Mouse (Mus musculus) 3134 (cell line): ENCODE measurements around the gene Polr2l.
"Not testable (repeated sequence)": the region's sequence is repeated elsewhere in the genome, so short reads cannot be mapped to it uniquely, and the experiment has no call there.

ENCODE experiments used
- DNase-seq: peaks from one replicate; pipeline ENCODE4 v3.0.0-alpha.2; 2011; ENCODE audit warnings: low spot score; ENCODE audit not compliant: insufficient read length; ENCODE audit errors: extremely low read depth

Polr2l gene

DNA sequence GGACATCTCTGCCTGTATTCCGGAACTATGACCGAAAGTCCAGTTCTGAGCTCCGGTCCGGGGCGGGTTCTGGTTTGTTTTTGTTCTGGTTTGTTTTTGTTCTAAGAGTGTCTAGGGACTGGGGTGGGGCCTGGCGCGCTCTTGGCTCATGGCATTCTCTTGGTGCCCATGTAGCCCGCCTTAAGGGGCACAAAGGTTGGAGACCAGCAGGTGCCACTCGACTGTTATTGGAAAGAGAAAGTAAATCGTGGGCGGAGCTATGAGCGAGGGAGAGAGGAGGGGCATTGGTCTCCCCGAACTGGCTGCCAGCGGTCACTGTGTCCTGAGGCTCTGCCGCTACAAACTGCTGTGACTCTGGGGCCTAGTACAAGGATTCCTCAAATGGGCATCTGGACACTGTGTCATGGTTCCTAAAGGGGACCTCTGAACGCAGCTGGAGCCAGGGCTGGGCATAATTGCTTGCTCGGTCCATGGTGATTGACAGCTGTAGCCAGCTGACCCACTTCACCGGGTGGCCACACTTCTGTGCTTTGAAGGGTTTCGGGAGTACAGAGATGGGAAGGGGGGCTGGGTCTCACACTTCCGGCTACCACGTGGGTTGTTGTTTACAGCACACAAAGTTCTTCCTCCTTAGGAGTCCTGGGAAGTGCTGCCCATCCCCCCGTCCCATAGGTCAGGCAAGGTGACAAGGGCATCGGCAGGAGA, 19.2 kb downstream of the Polr2l start:
- peak; percentile 68 for DNase-seq

DNA sequence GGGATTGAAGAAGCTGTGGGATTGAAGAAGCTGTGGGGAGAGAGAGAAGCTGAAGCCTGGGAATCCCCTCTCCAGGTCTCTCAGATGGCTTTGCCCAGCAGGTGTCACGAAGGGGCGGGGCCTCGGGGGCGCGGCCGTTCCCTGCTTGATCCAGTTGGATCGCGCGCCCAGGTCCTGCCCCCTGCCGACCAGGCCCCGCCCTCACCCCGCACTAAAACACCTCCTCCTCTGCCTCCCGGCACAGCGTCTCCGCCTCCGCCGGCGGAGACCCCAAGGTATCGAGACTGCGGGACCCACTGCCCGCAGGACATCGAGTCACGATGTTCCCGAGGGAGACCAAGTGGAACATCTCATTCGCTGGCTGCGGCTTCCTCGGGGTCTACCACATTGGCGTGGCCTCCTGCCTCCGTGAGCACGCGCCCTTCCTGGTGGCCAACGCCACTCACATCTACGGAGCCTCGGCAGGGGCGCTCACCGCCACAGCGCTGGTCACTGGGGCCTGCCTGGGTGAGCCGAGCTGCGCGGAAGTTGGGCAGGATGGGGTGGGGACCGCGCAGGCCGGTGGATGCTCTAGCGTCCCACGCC, 19.9 kb downstream of the Polr2l start, which contains the start of gene Pnpla2:
TSS of gene Pnpla2 (plus strand) at position 232 of the 585 bp plus-strand sequence.
- peak; percentile 92 for DNase-seq

DNA sequence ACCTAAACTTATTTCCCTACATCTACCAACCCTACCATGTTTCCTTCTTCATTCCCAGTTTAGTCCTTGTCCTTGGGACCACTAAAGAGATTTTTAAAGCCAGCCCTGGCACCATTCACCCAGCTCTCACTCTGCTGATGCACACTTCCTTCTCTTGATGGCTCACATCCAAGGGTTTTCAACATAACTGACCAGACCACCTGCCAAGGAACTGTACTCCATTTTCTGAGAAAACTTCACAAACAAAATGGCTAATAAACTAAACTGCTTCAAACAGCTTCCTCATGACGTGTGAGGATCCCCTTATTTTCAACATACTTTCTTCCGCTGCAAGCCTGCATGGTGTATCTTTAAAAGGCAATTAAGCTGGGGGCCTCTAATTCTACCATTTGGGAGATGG, 21.3 kb downstream of the Polr2l start:
- no peak for DNase-seq

DNA sequence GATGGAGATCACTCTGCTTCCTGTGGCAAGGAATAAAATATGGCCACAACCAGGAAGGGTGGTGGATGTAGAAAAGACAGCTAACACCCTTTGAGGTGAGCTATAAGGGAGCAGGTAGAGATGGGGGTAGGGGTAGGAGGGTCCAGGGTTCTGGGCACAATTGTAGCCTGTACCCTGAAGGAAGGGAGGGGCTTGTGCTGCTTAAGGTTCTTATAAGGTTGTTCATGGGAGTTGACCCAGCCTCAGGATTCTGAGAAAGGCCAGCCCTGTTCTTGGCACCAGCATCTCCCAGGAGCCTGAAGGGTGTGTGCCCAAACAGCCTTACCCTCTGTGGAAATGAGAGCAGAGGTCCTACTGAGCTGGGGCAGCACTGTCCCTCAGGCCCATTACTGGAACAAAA, 23.0 kb downstream of the Polr2l start:
- DNase-seq: no peak

DNA sequence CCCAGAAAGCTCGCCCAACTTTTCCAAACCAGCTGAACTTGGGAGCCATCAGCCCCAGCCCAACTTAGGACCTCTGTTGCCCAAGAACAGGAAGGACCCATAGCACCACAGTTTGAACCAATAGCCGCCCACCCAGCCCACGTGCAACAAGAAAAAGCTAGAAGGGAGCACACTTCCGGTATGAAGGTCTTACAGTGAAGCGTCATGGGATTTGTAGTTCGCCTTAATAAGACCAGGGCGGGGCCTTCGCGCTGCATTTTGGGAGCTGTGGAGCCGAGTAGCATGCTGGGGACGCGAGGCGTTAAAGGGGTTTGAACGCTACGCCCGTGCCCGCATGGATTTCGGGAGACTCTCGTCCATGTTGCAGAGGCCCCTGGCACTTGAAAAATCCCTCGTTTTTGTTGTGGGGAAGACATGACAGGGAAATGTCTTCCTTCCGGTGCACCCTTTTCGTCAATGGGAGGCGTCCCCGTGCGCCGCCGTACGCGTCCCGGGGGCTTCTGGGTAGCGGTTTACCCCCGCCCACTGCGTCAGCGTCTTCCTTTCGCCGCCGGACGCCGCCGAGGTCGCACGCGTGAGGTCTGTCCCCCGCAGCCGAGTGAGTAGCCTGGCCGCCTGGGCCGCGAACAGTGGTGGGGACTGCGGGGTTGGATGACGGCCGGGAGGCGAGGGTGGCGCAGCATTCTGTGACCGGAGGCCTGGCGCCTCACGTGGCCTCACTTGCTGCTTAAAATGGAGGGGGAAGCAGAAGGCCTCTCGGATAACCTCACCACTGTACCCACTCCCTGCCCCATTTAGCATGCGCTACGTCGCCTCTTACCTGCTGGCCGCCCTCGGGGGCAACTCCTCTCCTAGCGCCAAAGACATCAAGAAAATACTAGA, 27.6 kb downstream of the Polr2l start, which contains the start of gene Rplp2:
TSS of gene Rplp2 (plus strand) at position 261 of the 882 bp plus-strand sequence.
- peak; percentile 98 for DNase-seq

DNA sequence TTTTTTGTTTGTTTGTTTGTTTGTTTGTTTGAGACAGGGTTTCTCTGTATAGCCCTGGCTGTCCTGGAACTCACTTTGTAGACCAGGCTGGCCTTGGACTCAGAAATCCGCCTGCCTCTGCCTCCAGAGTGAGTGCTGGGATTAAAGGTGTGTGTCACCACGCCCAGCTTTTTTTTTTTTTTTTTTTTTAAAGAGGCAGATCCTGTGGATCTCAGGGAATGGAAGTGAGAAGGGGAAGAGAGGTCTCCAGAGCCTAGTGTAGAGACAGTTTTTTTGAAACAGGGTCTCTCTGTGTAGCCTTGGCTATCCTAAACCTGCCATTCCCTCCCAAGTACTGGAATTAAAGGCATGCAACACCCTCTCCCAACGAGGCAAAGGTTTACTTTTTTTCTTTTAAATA, 28.6 kb downstream of the Polr2l start:
- DNase-seq: not testable (repeated sequence)

DNA sequence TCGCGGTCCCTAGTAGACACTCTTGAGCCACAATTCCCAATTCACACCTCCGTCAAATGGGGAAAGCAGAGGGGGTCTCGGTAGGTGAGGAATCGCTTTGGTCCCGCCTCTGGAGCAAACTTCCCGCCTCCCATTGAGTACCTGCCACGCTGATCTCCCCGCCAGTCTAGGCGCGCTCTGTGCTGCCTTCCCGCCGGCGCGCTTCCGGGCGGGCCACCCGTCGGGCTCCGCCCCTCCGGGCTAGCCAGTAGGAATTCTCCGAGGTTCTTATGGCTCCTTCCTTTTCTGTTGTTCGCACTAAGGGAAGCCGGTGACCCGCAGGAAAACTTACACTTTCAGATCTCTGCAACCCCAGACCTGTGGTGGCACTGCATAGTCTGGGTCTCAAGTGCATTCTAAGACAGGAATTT, 31.1 kb downstream of the Polr2l start, which contains the start of gene Pidd1:
TSS of gene Pidd1 (minus strand) at position 198 of the 410 bp plus-strand sequence.
- peak; percentile 91 for DNase-seq

DNA sequence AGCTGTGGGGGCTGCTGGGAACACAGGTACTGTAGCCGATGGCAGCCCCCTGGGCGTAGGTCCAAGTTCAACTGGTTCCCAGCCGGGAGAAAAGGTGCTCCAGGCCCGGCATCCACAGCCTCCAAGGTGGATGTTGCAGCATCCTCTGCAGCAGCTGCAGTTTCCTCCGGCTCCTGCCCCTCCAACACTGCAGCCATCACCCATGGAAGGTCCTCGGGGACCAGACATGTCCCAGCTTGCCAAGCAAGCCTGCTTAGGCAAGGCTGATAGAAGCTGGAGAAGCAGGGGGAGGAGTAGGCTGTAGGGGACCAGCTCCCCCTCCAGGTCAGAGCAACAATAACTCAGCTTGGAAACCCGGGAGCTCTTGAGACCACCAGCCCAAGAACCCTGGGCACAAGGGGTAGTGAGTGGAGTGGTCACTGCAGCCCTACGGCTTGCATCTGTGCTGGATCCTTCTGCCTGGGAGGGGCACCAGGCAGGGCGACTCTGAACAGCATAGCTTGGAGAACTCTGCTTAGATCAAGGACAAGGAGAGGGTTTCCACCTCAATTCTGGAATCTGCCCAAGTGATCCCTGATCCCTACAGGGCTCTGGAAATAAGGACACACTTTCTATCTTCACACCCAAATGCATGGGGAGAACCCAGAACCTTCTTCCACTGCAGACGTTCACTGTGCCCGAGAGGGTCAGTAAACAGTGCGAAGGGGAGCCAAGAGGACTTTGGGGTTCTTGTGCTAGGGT, 31.7 kb downstream of the Polr2l start:
- DNase-seq: peak; percentile 73

DNA sequence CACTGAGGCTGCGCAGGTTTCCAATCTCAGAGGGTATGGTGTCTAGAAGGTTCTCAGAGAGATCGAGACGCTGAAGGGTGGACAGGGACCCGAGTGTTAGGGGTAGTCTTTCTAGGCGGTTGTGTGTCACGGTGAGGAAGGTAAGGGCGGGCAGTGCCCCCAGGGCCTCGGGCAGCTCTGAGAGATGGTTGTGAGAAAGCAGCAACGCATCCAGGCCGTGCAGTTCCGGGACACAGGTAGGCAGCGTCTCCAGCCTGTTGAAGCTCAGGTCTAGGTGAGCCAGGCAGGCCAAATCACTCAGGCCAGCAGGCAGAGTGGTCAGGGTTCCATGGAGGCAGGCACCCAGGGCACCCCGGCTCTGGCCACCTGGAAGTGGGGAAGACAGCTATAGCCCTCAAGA, 32.7 kb downstream of the Polr2l start:
- DNase-seq: no peak

DNA sequence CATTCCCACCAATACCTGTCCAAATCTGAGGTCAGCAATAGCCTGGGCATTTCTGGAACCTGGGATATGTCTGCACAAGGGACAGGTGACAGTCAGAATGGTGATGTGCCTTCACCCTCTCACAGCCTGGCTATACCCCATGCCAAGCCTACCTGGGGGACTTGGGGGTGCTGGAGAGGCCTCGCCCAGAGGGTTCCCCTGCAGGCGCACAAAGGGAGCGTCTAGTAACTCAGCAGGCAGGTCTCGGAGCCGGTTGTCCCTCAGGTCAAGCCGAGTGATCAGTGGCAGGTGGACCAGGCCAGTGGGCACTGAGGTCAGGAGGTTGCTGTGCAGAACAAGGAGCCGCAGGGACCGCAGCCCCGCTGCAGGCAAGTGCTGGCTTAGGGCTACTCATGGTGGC, 33.5 kb downstream of the Polr2l start:
- no peak for DNase-seq

DNA sequence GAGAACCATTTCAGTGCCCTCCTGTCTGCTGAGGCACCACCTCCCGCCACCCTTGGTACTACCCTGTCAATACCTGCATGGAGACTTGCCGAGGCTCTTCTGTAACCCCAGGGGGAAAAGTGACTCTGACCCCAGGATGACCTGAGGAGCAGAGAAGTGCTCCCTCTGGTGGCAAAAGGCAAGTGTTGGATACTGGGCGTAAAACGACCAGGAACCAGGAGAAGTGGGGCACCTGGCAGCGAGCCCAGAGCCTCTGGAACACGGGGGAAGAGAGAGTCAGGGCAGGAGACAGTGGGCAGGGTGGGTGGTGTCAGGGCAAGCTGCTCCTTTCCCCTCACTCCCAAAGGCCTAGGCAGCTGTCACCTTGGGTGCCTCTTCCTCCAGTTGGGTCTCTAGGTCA, 34.3 kb downstream of the Polr2l start:
- DNase-seq: no peak

DNA sequence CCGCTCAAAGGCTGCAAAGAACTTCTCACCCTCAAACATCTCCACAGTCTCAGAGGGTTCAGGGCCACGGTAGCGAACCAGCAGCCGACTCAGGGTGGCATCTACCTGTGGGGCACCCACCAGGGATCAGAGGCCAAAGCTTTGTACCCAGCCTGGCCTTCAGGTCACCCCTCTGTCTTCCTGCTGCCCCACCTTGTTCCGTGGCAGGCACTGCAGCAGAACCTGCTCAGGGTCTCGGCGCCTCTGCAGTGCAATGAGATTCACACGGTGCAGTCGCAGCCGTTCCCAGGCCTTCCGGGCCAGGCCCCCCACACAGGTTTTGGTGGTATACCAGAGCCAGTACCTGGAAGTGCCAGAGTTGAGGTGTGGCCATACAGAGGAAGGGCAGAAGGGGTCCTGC, 35.1 kb downstream of the Polr2l start:
- DNase-seq: no peak

DNA sequence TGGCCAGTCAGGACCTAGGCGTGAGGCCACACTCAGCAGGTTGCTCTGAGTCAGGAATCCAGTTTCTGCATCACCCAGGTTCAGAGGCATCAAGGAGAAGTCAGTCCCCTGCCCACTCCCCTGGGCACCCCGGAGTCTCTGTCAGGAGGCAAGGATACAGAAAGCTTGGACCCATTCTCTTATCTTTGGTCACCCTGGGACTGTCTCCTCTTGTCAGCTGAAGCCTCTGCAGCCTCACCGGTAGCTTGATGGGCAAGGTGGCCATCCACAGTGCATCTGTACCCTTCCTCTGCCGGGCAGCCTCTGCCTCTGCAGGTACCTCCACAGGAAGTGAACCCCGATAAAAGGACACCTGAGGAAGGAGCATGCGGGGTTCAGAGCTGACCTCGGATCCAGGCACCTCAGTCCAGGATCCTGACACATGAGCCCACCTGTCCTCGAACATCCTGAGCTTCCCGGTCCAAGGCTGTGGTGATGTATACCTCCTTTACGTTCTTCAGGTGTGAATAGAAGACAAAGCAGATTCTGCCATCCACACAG, 35.7 kb downstream of the Polr2l start:
- DNase-seq: no peak

DNA sequence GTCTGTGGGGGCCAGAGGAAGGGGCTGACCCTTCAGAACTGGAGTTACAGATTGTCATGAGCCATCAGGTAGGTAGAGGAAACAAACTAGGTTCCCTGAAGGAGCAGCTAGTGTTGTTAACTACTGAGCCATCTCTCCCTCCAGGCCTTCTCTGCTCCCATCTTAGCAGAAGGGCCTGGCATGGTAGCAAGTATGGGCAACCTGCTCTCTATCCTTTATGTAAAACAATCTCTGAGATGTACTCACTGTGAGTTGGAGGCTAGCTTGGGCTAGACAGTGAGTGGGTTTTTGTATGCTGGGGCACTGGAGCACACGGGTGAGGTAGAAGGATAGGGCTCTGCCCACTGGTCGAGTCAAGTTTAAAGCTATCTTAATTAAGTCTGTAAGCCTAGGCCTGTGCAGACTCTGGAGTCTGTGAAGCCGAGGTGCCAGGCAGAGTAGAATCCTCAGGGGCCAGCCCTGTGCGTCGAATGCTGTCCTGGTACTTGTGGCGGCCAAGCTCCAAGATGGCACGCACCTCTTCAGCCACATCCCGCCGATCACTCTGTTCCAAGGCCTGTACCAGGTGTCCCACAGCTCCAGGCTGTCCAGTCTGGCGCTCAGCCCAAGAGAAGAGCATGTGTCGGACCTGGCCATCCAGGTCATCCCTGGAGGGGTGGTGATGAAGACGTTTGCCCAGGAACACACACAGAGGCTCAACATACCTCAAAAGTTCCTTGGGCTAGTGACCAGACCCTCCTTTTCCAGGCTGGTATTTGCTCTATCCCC, 36.5 kb downstream of the Polr2l start:
- no peak for DNase-seq

DNA sequence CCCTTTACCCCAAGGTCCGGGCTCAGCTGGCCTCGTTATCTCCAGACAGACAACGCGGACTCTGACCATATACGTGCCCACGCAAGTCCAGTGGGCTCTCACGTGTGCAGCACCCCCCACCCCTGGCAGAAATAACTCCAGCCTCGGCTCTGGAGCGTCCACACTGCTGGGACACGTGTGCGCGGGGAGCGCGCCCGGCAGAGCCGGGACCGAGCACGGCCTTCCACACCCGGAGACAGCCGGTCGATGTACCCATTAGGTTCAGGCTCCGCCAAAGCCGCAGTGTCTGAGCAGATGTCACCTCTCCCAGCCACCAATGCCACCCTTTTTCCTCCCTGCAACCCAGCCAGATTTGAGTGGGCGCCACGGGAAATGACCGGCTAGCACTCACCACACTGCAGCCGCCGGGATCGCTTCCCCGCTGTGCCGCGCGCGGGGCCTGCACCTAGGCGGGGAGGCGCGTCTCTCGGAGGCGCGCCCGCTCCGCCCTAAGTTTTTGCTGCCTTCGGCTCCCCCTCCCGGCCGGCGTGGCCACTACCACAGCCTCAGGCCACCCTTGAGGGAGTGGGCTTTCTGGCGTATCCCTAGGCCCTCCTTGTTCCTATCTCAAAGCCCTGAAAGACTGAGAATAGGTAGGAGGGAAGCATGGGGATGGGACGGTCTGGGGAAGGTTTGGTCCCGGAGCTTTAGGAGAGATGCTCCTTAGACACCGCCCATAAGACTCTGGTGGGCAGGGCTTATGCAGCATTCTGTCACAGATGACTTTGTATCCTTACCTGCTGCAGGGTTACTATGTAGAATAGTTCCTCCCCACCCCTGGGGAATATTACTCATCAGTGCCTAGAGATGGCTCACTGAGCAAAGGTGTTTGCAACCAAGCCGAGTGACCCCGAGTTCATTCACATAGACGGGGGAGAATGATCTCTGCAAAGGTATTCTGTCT, 37.5 kb downstream of the Polr2l start, which contains the start of gene Slc25a22:
TSS of gene Slc25a22 (minus strand) at position 715 of the 943 bp plus-strand sequence.
- peak; percentile 87 for DNase-seq

DNA sequence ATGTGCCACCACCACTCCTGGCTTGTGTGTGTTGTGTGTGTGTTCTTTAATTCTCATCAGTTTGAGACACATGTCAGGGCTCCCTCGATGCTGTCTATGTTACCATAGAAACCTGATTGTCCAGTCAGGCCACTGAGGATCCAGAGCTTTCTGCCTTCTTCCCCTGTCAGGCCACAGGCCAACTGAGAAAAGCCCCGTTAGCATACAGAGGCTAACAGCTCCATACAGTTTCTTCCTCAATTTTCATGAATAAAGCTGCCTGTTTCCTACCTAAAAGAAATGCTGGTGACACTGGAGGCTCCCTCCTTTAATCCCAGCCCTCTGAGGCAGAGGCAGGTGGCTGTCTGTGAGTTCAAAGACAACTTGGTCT, 38.4 kb downstream of the Polr2l start:
- DNase-seq: no peak

DNA sequence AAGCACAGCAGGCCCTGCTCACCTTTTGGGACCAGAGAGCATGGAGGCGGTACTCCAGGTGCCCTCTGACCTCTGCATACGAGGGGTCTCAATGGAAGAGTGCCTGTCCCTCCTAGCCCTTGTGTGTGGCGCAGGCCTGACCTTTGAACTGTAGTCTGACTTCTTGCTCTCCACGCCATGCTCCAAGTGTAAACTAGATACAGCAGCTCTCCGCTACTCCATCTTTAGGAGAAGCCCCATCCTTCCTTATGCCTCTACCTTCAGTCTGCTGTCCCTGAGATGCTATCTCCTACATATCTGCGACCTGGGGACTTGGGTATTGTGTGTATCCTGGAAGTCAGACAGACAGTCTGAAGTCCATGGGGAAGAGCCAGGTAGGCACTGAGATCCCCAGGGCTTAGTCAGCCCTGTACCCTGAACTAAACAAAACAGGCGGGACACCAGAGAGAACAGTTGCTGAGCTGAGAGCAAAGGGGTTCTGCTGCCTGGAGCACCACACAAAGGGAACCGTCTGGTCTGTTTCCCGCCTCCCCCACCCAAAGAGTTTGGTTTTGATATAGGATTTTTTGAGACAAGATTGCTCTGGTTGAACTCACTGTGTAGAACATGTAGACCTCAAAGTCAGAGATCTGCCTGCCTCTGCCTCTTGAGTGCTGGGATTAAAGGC, 38.9 kb downstream of the Polr2l start:
- DNase-seq: no peak
